Mouse (Mus musculus): ENCODE data around the gene Cdh1. TPM values are rescaled to one million over a fixed set of nuclear protein-coding genes. Genes with fewer than 3 reads are reported as not detected.
"Not testable (repeated sequence)": the region's sequence is repeated elsewhere in the genome, so short reads cannot be mapped to it uniquely, and the experiment has no call there.

Cdh1 gene
- polyA plus RNA-seq, 1 experiment from 2014 or later: 26.5 TPM

DNA sequence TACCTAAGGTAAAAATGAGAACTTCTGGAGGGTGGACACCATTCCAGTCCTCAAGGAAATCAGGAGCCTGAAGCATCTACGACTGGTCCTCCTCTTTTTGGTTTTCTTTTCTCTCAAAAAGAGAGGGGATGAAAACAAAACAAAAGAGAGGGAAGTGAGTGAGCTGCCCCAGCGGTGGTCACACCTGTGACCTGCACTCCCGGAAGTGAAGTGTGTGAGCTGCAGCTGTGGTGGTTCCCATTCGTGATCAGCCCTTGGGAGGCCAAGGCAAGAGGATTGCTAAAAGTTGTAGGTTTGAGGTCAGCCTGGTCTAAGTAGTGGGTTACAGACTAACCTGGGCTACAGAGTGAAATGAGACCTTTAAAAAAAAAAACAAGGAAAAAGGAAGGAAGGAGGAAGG lies 3.0 kb downstream of the Cdh1 start:
- 17% methylated on average over 4 of the region's 4 CpGs for WGBS (ENCODE audit: insufficient replicate concordance)
- Histone ChIP-seq H3K9me3 (replicated peaks; ENCODE audit: control insufficient read depth, low read length) (no peaks in the 10 kb centered on the region), H3K27ac (ENCODE audit: low read length) (peak overlapping the region; percentile 63), H3K27me3 (ENCODE audit: control insufficient read depth, insufficient read depth, low read depth, low read length) (peaks cover 35% of the 10 kb centered on the region), H3K9ac (ENCODE audit: low read depth, low read length) (no peak overlapping the region), H3K4me1 (ENCODE audit: control insufficient read depth, low read depth, low read length) (no peaks in the 10 kb centered on the region; the same call in none of the 2 replicates), H3K4me2 (ENCODE audit: low read depth, low read length) (no peak overlapping the region), H3K4me3 (ENCODE audit: low read depth, low read length) (no peak overlapping the region), H3K36me3 (ENCODE audit: control insufficient read depth, insufficient read depth) (no peaks in the 10 kb centered on the region)
- no peak for ATAC-seq (ENCODE audit: low read depth)

DNA sequence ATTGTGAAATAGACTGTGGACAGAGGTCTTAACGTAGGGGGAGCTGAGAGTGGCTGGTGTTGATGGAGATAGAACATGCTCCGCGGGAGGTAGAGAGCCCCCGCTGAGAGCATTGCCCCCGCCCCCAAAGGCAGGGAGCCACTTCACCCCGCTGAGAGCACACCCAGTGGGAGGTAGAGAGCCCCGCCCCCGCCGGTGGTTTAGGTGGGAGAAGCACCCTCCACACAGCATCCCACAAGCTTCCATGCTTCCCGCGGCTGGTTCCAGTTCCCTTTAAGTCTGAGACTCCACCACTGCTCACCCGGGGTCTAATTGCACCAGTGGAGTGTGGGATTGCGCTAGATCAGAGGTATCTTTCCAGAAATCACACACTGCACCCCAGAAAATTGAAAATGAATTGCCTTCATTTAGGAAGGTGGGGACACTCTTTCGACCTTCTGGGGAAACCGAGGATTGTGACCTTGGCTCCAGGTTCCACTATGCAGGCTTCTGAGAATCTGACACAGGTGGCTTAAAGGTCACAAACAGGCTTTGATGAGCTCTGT lies 3.5 kb downstream of the Cdh1 start:
- H3K4me1 ChIP-seq (ENCODE audit: control insufficient read depth, low read depth, low read length): peaks cover 3% of the 10 kb centered on the region
- H3K4me3 ChIP-seq (ENCODE audit: low read depth, low read length): no peak overlapping the region
- H3K27ac ChIP-seq (ENCODE audit: low read length): peak overlapping the region; percentile 57; the same call in 1 of the 2 replicates
- no peak for ATAC-seq (ENCODE audit: low read depth)
- peaks cover 35% of the 10 kb centered on the region for H3K27me3 ChIP-seq (ENCODE audit: control insufficient read depth, insufficient read depth, low read depth, low read length)
- H3K4me2 ChIP-seq (ENCODE audit: low read depth, low read length): no peak overlapping the region
- 16% methylated on average over 15 of the region's 15 CpGs for WGBS (ENCODE audit: insufficient replicate concordance)
- no peaks in the 10 kb centered on the region for H3K36me3 ChIP-seq (ENCODE audit: control insufficient read depth, insufficient read depth)
- no peaks in the 10 kb centered on the region for H3K9me3 ChIP-seq (replicated peaks; ENCODE audit: control insufficient read depth, low read length)
- H3K9ac ChIP-seq (ENCODE audit: low read depth, low read length): no peak overlapping the region

GRCm38 (mm10) chr8:106607783-106608182 lies 4.6 kb downstream of the Cdh1 start:
- not testable (repeated sequence) for H3K4me3 ChIP-seq (ENCODE audit: low read depth, low read length); H3K36me3 ChIP-seq (ENCODE audit: control insufficient read depth, insufficient read depth); H3K4me2 ChIP-seq (ENCODE audit: low read depth, low read length); H3K9me3 ChIP-seq (replicated peaks; ENCODE audit: control insufficient read depth, low read length); H3K4me1 ChIP-seq (ENCODE audit: control insufficient read depth, low read depth, low read length); H3K27ac ChIP-seq (ENCODE audit: low read length); ATAC-seq (ENCODE audit: low read depth); H3K9ac ChIP-seq (ENCODE audit: low read depth, low read length)
- WGBS (ENCODE audit: insufficient replicate concordance): 55% methylated on average over 4 of the region's 4 CpGs
- H3K27me3 ChIP-seq (ENCODE audit: control insufficient read depth, insufficient read depth, low read depth, low read length): peaks cover 30% of the 10 kb centered on the region

DNA sequence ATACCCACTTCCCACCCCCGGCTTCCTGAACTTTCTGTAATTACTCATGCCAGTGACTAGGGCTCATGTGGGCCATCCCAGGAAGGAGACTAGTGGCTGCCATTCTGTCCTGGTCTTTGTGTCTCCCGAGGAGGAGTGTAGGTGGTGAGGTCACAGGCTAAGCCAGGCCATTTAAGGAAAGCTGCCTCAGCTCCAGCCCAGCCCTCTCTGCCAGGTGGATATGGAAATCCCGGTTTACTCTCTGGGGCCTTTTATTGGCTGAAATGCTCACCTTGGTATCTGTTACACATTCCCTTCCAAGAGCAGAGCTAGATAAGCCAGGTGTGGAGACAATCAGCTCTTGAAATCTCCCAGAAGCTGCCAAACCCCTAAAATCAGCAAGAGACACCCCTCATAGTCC lies 5.3 kb downstream of the Cdh1 start:
- Histone ChIP-seq H3K4me2 (ENCODE audit: low read depth, low read length) (no peak overlapping the region), H3K27ac (ENCODE audit: low read length) (no peak overlapping the region), H3K9me3 (replicated peaks; ENCODE audit: control insufficient read depth, low read length) (no peaks in the 10 kb centered on the region), H3K36me3 (ENCODE audit: control insufficient read depth, insufficient read depth) (no peaks in the 10 kb centered on the region), H3K27me3 (ENCODE audit: control insufficient read depth, insufficient read depth, low read depth, low read length) (peaks cover 23% of the 10 kb centered on the region), H3K9ac (ENCODE audit: low read depth, low read length) (no peak overlapping the region), H3K4me1 (ENCODE audit: control insufficient read depth, low read depth, low read length) (peaks cover 7% of the 10 kb centered on the region), H3K4me3 (ENCODE audit: low read depth, low read length) (no peak overlapping the region)
- WGBS (ENCODE audit: insufficient replicate concordance): 36% methylated on average over 3 of the region's 3 CpGs
- ATAC-seq (ENCODE audit: low read depth): no peak

GRCm38 (mm10) chr8:106609076-106609903 lies 6.1 kb downstream of the Cdh1 start:
- H3K36me3 ChIP-seq (ENCODE audit: control insufficient read depth, insufficient read depth): no peaks in the 10 kb centered on the region
- no peaks in the 10 kb centered on the region for H3K9me3 ChIP-seq (replicated peaks; ENCODE audit: control insufficient read depth, low read length)
- H3K27me3 ChIP-seq (ENCODE audit: control insufficient read depth, insufficient read depth, low read depth, low read length): peaks cover 14% of the 10 kb centered on the region
- 43% methylated on average over 7 of the region's 7 CpGs for WGBS (ENCODE audit: insufficient replicate concordance)
- no peak for ATAC-seq (ENCODE audit: low read depth)
- H3K27ac ChIP-seq (ENCODE audit: low read length): no peak overlapping the region
- H3K9ac ChIP-seq (ENCODE audit: low read depth, low read length): no peak overlapping the region
- H3K4me3 ChIP-seq (ENCODE audit: low read depth, low read length): no peak overlapping the region
- H3K4me1 ChIP-seq (ENCODE audit: control insufficient read depth, low read depth, low read length): peaks cover 7% of the 10 kb centered on the region
- H3K4me2 ChIP-seq (ENCODE audit: low read depth, low read length): no peak overlapping the region

DNA sequence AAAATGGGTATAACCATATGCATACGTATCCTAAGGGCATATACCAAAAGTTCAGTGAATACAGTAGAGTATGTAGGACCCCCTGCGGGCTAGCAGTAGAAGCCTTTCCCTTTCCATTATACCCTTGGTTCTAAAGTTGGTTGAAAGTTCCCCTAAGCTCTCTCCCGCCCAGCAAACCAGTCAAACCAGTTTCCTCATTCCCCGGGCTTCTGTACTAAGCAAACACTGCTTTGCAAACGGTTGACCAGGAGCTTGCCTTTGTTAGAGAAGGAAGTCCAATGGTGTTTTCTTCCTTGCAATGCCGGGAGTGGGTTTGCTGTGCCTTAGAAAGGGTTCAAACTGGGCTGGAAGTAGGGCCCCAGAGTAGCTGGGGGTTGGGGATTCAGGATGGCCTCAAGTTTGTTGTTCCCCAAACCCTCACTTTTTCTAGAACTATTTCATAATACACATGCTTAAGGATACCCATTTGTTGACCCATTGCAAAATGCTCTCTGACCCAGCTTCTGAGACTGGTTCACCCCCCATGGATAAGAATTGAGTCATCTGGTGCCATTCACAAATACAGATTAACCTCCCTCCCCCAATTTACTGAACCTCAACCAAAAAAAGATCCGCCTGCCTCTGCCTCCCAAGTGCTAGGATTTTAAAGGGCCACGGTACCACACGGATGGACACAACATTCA lies 7.9 kb downstream of the Cdh1 start:
- WGBS (ENCODE audit: insufficient replicate concordance): 41% methylated on average over 9 of the region's 9 CpGs
- Histone ChIP-seq H3K27me3 (ENCODE audit: control insufficient read depth, insufficient read depth, low read depth, low read length) (peaks cover 1% of the 10 kb centered on the region), H3K4me1 (ENCODE audit: control insufficient read depth, low read depth, low read length) (peaks cover 7% of the 10 kb centered on the region), H3K4me2 (ENCODE audit: low read depth, low read length) (no peak overlapping the region), H3K9ac (ENCODE audit: low read depth, low read length) (no peak overlapping the region), H3K27ac (ENCODE audit: low read length) (peak overlapping the region; percentile 57), H3K9me3 (replicated peaks; ENCODE audit: control insufficient read depth, low read length) (no peaks in the 10 kb centered on the region), H3K36me3 (ENCODE audit: control insufficient read depth, insufficient read depth) (no peaks in the 10 kb centered on the region), H3K4me3 (ENCODE audit: low read depth, low read length) (no peak overlapping the region)
- peak; percentile 53; the same call in 1 of the 2 replicates for ATAC-seq (ENCODE audit: low read depth)

DNA sequence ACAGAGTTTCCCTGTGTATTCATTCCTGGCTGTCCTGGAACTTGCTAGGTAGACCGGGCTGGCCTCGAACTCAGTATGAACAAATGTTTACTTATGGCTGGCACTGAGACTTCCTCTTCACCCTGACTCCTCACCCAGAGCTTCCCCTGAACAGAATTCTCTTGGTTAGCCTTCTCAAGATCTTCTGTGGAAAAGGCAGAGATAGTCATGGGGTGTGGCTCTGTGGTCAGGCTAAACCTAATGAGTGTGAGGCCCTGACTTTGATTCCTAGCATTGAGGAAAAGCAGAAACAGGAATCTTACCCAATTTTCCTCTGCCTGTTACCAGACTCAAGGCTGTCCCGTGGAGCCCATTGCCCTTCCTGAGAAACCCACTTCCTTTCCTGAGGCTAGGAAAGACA lies 8.9 kb downstream of the Cdh1 start:
- H3K27me3 ChIP-seq (ENCODE audit: control insufficient read depth, insufficient read depth, low read depth, low read length): no peaks in the 10 kb centered on the region
- no peaks in the 10 kb centered on the region for H3K36me3 ChIP-seq (ENCODE audit: control insufficient read depth, insufficient read depth)
- no peak overlapping the region for H3K9ac ChIP-seq (ENCODE audit: low read depth, low read length)
- no peaks in the 10 kb centered on the region for H3K9me3 ChIP-seq (replicated peaks; ENCODE audit: control insufficient read depth, low read length)
- ATAC-seq (ENCODE audit: low read depth): no peak
- WGBS (ENCODE audit: insufficient replicate concordance): 19% methylated on average over 3 of the region's 3 CpGs
- peaks cover 8% of the 10 kb centered on the region for H3K4me1 ChIP-seq (ENCODE audit: control insufficient read depth, low read depth, low read length)
- H3K4me2 ChIP-seq (ENCODE audit: low read depth, low read length): no peak overlapping the region
- no peak overlapping the region for H3K4me3 ChIP-seq (ENCODE audit: low read depth, low read length)
- peak overlapping the region; percentile 57; the same call in 1 of the 2 replicates for H3K27ac ChIP-seq (ENCODE audit: low read length)

DNA sequence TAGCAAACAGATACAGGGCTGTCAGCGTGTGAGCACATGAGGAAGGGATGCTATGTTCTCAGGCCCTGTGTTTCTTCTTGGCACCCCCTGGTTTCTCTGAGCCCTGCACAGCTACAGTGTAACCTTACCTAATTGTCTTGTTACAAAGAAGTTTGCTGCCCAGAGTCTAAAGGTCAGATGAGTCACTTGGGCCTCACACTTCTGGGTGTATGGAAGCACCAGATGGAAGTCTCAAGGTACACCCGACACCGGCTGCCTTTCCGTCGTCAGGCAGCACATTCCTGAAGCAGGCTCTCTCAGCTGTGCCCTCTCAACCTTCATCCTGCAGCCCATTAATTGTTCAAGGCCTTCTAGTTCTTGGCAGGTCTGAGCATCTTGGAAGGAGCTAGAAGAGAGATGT lies 11.6 kb downstream of the Cdh1 start:
- H3K36me3 ChIP-seq (ENCODE audit: control insufficient read depth, insufficient read depth): no peaks in the 10 kb centered on the region
- 68% methylated on average over 5 of the region's 5 CpGs for WGBS (ENCODE audit: insufficient replicate concordance)
- no peak overlapping the region for H3K9ac ChIP-seq (ENCODE audit: low read depth, low read length)
- H3K4me1 ChIP-seq (ENCODE audit: control insufficient read depth, low read depth, low read length): peaks cover 10% of the 10 kb centered on the region
- no peak overlapping the region for H3K4me3 ChIP-seq (ENCODE audit: low read depth, low read length)
- H3K27ac ChIP-seq (ENCODE audit: low read length): no peak overlapping the region
- no peak for ATAC-seq (ENCODE audit: low read depth)
- H3K9me3 ChIP-seq (replicated peaks; ENCODE audit: control insufficient read depth, low read length): no peaks in the 10 kb centered on the region
- H3K27me3 ChIP-seq (ENCODE audit: control insufficient read depth, insufficient read depth, low read depth, low read length): no peaks in the 10 kb centered on the region
- H3K4me2 ChIP-seq (ENCODE audit: low read depth, low read length): no peak overlapping the region
